Mouse (Mus musculus) cerebellum, adult 11-12 months (tissue): ENCODE data around the gene Mcub.

Experiments used
- DNase-seq: peaks from one replicate; pipeline ENCODE4 v3.0.0; 2022

Gene Mcub

DNA sequence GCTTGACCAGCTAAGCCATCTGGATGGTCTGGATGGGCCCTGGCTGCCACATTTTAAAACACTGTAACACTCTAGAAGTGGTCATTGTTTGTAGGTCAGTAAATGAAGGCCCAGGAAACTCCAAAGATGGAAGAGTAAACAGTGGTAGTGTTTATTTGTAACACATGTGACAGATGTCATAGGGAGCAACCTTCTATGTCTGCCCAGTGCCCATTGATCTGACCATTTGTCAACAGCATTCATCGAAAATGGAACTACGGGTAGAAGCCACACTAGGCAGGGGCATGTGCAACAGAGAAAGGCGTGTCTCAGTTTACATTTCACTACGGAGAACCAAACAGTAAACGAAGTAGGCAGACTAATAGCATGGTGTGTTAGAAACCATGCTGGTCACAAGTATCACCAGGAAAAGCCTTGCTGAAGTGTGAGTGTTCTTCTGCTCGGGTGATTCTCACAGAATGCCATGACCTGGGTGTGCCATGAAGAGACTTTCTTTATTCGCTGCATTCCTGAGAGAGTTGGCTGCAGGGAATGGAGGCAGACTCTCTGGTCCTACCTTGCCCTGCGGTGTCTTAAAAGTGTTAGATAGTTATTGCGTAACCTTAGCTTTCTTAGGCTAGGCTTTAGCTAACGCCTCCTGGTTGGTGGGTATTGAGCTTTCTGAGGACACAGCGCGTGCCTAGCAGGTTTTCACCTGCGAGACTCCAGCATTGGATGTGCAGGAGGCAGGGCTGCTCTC lies 82.1 kb downstream of the Mcub start:
- DNase-seq = no peak

- no peak for DNase-seq
These were observed 83.6 kb downstream of the Mcub start for GRCm38 (mm10) chr3:129886430-129886829.

DNA sequence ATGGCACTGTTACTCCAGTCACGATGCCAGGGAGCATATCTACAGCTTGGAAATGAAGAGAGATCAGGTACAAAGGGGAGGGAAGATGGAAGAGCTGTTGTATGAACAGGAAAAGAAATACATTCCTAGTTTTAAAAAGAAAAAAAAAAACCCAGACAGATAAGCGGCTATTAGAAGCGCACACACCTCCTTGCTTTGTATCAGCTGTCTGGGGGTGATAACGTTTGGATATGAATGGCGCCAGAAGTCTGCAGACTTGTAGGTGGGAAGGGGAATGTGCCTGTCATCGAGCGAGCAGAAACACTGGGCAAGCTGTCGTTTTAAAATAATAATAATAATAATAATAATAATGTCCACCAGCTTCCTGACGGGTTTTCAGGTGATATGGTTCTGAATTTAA lies 84.4 kb downstream of the Mcub start:
- no peak for DNase-seq

DNA sequence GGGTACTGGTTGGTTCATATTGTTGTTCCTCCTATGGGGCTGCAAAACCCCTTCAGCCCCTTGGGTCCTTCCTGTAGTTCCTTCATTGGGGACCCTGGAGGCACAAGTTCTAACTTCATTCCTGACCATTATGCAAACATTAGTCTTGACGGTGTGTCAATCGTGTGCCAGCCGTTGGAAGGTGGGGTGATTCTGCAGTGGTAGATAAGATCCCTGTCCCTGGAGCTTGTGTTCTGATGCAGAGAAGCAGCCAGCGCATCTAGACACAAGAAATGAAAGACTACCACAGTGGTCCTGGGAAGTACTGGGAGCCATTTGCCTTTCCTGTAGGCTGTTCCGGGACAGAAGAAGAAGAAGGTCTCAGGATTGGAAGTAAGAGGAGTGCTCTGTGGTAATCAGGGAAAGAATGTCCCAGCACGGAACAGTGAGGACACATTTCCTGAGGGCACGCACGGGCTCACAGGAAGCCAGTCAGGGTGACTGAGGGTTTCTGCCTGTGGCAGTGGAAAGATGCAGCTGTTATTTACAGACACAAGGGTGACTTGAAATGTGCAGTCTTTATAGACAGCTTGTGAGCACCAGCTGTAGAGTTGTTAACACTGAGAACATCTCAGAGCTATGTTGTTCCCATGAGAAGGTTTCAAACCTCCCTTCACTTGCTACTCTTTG lies 88.9 kb downstream of the Mcub start:
- no peak for DNase-seq

DNA sequence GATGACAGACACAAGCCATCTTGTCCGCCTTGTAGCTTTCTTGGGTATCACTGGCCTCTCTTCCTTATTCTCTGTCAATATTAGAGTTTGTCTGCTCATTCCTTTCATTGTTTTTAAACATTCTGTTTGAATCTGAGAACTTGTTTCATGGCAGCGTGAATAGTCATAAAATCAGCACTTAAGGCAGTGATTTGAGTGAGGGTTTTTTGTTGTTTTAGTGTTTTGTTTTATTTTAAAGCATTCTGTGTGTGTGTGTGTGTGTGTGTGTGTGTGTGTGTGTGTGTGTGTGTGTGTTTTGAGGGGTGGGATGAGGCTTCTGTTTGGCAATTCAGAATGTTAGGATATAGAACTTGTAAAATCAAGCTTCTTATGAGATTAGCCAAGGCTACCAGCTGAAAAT lies 90.1 kb downstream of the Mcub start:
- no peak for DNase-seq

- no peak for DNase-seq
These were observed 90.8 kb downstream of the Mcub start for GRCm38 (mm10) chr3:129879131-129879757.

- DNase-seq = peak; percentile 92
These were observed 91.5 kb downstream of the Mcub start, which contains the start of gene Pla2g12a for GRCm38 (mm10) chr3:129878405-129879021. Pla2g12a (plus strand) TSS chr3:129878606.

- DNase-seq = no peak
These were observed 92.7 kb downstream of the Mcub start for GRCm38 (mm10) chr3:129877327-129877726.
